Mouse (Mus musculus): ENCODE measurements around the gene Lrrc8b. TPM values are rescaled to one million over a fixed set of nuclear protein-coding genes. Genes with fewer than 3 reads are reported as not detected.

Gene Lrrc8b
- total RNA-seq, 1 experiment = 3.4 TPM

GRCm38 (mm10) chr5:105492367-105493246 is 77.0 kb downstream of the Lrrc8b start:
- H3K9me3 ChIP-seq (ENCODE audit: control insufficient read depth, insufficient read depth, low read depth, low read length) = no peaks in the 10 kb centered on the region
- H3K9ac ChIP-seq (ENCODE audit: insufficient read depth, low read depth, low read length, poor library complexity, severe bottlenecking) = no peak overlapping the region
- H3K27ac ChIP-seq (ENCODE audit: insufficient read depth, low read depth, low read length, poor library complexity, severe bottlenecking) = no peak overlapping the region
- H3K36me3 ChIP-seq (ENCODE audit: control insufficient read depth, insufficient read depth, low read length, poor library complexity, severe bottlenecking) = no peaks in the 10 kb centered on the region
- no peak overlapping the region for H3K4me3 ChIP-seq (ENCODE audit: insufficient read depth in 1 of 2, low read depth in 1 of 2, low read length in 2 of 2, poor library complexity in 1 of 2, severe bottlenecking in 1 of 2)
- peaks cover 4 to 9% of the 10 kb centered on the region in 2 experiments; a peak in 3 of 4 replicates for H3K4me1 ChIP-seq (ENCODE audit: control insufficient read depth in 2 of 2, insufficient read depth in 2 of 2, low read length in 2 of 2, poor library complexity in 1 of 2)
- no peak for DNase-seq (ENCODE audit: low read depth, low spot score)
- in situ Hi-C loops (cut with MboI; ENCODE audit: low sequenced_read_pairs in 2 of 2, unreplicated experiment in 2 of 2) = no loop called here
- no peak for TF ChIP-seq CHD2 (IDR thresholded peaks at IDR 0.05; ENCODE audit: low read depth, low read length)
- TF ChIP-seq ZNF384 (IDR thresholded peaks at IDR 0.05; ENCODE audit: low read depth, low read length) = no peak
- no peak for TF ChIP-seq MAFK (IDR thresholded peaks at IDR 0.05; ENCODE audit: insufficient read depth, low read depth, low read length)
- no peak for TF ChIP-seq HCFC1 (IDR thresholded peaks at IDR 0.05; ENCODE audit: borderline replicate concordance, insufficient read depth, low read length)
- no peak for TF ChIP-seq ZC3H11A (IDR thresholded peaks at IDR 0.05; ENCODE audit: borderline replicate concordance, low read depth, low read length)

GRCm38 (mm10) chr5:105493377-105493776 is 77.8 kb downstream of the Lrrc8b start:
- no peak for TF ChIP-seq CHD2 (IDR thresholded peaks at IDR 0.05; ENCODE audit: low read depth, low read length)
- no peak for TF ChIP-seq ZNF384 (IDR thresholded peaks at IDR 0.05; ENCODE audit: low read depth, low read length)
- no peak for TF ChIP-seq HCFC1 (IDR thresholded peaks at IDR 0.05; ENCODE audit: borderline replicate concordance, insufficient read depth, low read length)
- TF ChIP-seq MAFK (IDR thresholded peaks at IDR 0.05; ENCODE audit: insufficient read depth, low read depth, low read length) = no peak
- no peak for TF ChIP-seq ZC3H11A (IDR thresholded peaks at IDR 0.05; ENCODE audit: borderline replicate concordance, low read depth, low read length)
- DNase-seq (ENCODE audit: low read depth, low spot score) = no peak
- in situ Hi-C loops (cut with MboI; ENCODE audit: low sequenced_read_pairs in 2 of 2, unreplicated experiment in 2 of 2) = no loop called here
- no peak overlapping the region for H3K9ac ChIP-seq (ENCODE audit: insufficient read depth, low read depth, low read length, poor library complexity, severe bottlenecking)
- H3K27ac ChIP-seq (ENCODE audit: insufficient read depth, low read depth, low read length, poor library complexity, severe bottlenecking) = no peak overlapping the region
- no peak overlapping the region for H3K4me3 ChIP-seq (ENCODE audit: insufficient read depth in 1 of 2, low read depth in 1 of 2, low read length in 2 of 2, poor library complexity in 1 of 2, severe bottlenecking in 1 of 2)
- no peaks in the 10 kb centered on the region for H3K9me3 ChIP-seq (ENCODE audit: control insufficient read depth, insufficient read depth, low read depth, low read length)
- peaks cover 4 to 12% of the 10 kb centered on the region in 2 experiments; a peak in 3 of 4 replicates for H3K4me1 ChIP-seq (ENCODE audit: control insufficient read depth in 2 of 2, insufficient read depth in 2 of 2, low read length in 2 of 2, poor library complexity in 1 of 2)
- H3K36me3 ChIP-seq (ENCODE audit: control insufficient read depth, insufficient read depth, low read length, poor library complexity, severe bottlenecking) = no peaks in the 10 kb centered on the region

GRCm38 (mm10) chr5:105494246-105494917 is 78.8 kb downstream of the Lrrc8b start:
- no peak overlapping the region for H3K4me3 ChIP-seq (ENCODE audit: insufficient read depth in 1 of 2, low read depth in 1 of 2, low read length in 2 of 2, poor library complexity in 1 of 2, severe bottlenecking in 1 of 2)
- no peak overlapping the region for H3K27ac ChIP-seq (ENCODE audit: insufficient read depth, low read depth, low read length, poor library complexity, severe bottlenecking)
- no peak for DNase-seq (ENCODE audit: low read depth, low spot score)
- peaks cover 5 to 18% of the 10 kb centered on the region in 2 experiments; a peak in 3 of 4 replicates for H3K4me1 ChIP-seq (ENCODE audit: control insufficient read depth in 2 of 2, insufficient read depth in 2 of 2, low read length in 2 of 2, poor library complexity in 1 of 2)
- no peaks in the 10 kb centered on the region for H3K36me3 ChIP-seq (ENCODE audit: control insufficient read depth, insufficient read depth, low read length, poor library complexity, severe bottlenecking)
- no peaks in the 10 kb centered on the region for H3K9me3 ChIP-seq (ENCODE audit: control insufficient read depth, insufficient read depth, low read depth, low read length)
- in situ Hi-C loops (cut with MboI; ENCODE audit: low sequenced_read_pairs in 2 of 2, unreplicated experiment in 2 of 2) = no loop called here
- H3K9ac ChIP-seq (ENCODE audit: insufficient read depth, low read depth, low read length, poor library complexity, severe bottlenecking) = no peak overlapping the region
- TF ChIP-seq ZNF384 (IDR thresholded peaks at IDR 0.05; ENCODE audit: low read depth, low read length) = no peak
- TF ChIP-seq CHD2 (IDR thresholded peaks at IDR 0.05; ENCODE audit: low read depth, low read length) = no peak
- no peak for TF ChIP-seq MAFK (IDR thresholded peaks at IDR 0.05; ENCODE audit: insufficient read depth, low read depth, low read length)
- TF ChIP-seq HCFC1 (IDR thresholded peaks at IDR 0.05; ENCODE audit: borderline replicate concordance, insufficient read depth, low read length) = no peak
- TF ChIP-seq ZC3H11A (IDR thresholded peaks at IDR 0.05; ENCODE audit: borderline replicate concordance, low read depth, low read length) = no peak

- TF ChIP-seq CHD2 (IDR thresholded peaks at IDR 0.05; ENCODE audit: low read depth, low read length) (no peak), ZNF384 (IDR thresholded peaks at IDR 0.05; ENCODE audit: low read depth, low read length) (no peak), ZC3H11A (IDR thresholded peaks at IDR 0.05; ENCODE audit: borderline replicate concordance, low read depth, low read length) (no peak), HCFC1 (IDR thresholded peaks at IDR 0.05; ENCODE audit: borderline replicate concordance, insufficient read depth, low read length) (no peak), MAFK (IDR thresholded peaks at IDR 0.05; ENCODE audit: insufficient read depth, low read depth, low read length) (no peak)
- no peaks in the 10 kb centered on the region for H3K36me3 ChIP-seq (ENCODE audit: control insufficient read depth, insufficient read depth, low read length, poor library complexity, severe bottlenecking)
- DNase-seq (ENCODE audit: low read depth, low spot score) = peak; percentile 63
- H3K4me1 ChIP-seq (ENCODE audit: control insufficient read depth in 2 of 2, insufficient read depth in 2 of 2, low read length in 2 of 2, poor library complexity in 1 of 2) = peaks cover 9 to 23% of the 10 kb centered on the region in 2 experiments; a peak in 3 of 4 replicates
- no peak overlapping the region for H3K27ac ChIP-seq (ENCODE audit: insufficient read depth, low read depth, low read length, poor library complexity, severe bottlenecking)
- H3K4me3 ChIP-seq (ENCODE audit: insufficient read depth in 1 of 2, low read depth in 1 of 2, low read length in 2 of 2, poor library complexity in 1 of 2, severe bottlenecking in 1 of 2) = peak overlapping the region in 1 of 2 experiments; percentile 43; a peak in 2 of 4 replicates
- no peaks in the 10 kb centered on the region for H3K9me3 ChIP-seq (ENCODE audit: control insufficient read depth, insufficient read depth, low read depth, low read length)
- in situ Hi-C loops (cut with MboI; ENCODE audit: low sequenced_read_pairs in 2 of 2, unreplicated experiment in 2 of 2) = no loop called here
- H3K9ac ChIP-seq (ENCODE audit: insufficient read depth, low read depth, low read length, poor library complexity, severe bottlenecking) = no peak overlapping the region
These were observed 79.6 kb downstream of the Lrrc8b start for GRCm38 (mm10) chr5:105494918-105495901.

All from ES-E14 (cell line).